Mouse (Mus musculus): ENCODE measurements around the gene Itsn1.

Gene Itsn1

DNA sequence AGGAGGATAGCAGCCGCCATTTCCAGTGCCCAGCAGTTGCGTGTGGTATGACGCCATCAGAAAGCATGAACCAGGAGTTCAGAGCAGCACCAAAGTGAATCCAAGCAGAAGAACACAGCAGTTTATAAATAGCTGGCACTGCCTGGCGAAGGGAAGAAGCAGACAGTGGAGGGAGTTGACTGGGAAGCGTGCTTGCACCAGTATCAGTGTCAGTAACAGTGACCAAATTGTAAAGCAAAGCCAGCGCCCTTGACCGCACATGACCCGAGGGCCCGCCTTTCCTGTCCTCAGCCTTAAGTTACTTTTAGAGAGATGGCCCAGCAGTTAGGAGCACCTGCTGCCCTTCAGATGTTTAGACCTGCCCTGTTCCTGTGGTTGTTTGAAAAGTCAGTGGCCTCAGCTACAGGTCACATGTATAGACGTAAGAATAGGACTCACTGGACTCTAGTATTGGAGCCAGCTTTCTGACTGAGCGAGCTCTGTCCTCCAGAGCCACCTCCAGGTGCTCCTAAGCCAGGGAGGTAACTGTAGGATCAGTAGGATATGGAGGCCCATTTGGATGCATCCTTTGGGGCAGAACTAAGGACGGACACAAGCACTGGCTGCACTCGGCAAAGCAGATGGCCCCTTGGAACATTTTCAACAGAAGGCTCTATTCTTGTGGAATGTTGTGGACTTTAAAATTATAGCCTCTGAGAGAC, 118.6 kb downstream of the Itsn1 start:
- DNase-seq (ENCODE audit: low spot score) = no peak

DNA sequence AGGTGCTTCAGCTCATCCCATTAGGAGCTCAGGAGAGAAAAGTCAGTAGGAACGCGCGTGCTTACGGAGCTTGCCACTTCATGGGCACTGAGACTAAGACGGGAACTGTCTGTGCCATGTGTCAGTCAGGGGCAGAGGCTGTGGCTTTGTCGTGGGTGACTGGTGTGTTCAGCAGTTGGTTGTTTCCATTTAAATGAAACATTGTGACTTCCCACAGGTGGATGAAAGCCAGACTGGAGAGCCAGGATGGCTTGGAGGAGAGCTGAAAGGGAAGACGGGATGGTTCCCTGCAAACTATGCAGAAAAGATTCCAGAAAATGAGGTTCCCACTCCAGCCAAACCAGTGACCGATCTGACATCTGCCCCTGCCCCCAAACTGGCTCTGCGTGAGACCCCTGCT, 119.4 kb downstream of the Itsn1 start:
- DNase-seq (ENCODE audit: low spot score) = no peak

DNA sequence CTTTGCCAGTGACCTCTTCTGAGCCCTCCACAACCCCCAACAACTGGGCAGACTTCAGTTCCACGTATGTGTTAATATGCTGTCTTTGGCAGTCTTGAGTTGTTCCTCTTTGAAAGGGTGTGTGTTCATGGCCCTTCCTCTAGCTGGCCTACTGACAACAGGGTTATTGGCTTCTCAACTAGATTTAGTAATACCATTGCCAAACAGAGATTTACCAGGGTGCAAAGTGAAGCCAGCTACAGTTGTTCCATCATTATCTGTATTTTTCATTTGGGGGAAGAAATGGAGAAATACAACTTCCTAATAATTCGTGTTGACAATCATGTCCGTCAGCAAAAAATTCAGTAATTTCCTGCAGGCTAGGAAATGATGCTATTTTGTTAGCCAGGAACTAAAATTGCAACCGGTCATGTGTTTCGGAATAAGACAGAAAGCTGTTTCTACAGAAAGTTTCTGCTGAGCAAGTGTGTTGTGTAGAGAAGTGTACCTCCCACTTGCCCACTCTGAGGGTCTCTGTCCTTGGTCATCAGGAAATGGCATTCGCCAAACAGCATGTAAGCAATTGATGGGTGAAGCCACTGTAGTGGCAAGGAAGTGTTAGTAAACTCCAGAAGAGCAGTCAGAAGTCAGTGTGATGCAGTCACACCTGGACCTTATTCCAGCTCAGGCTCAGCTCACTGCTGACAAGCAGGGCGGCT, 120.0 kb downstream of the Itsn1 start:
- no peak for DNase-seq (ENCODE audit: low spot score)

DNA sequence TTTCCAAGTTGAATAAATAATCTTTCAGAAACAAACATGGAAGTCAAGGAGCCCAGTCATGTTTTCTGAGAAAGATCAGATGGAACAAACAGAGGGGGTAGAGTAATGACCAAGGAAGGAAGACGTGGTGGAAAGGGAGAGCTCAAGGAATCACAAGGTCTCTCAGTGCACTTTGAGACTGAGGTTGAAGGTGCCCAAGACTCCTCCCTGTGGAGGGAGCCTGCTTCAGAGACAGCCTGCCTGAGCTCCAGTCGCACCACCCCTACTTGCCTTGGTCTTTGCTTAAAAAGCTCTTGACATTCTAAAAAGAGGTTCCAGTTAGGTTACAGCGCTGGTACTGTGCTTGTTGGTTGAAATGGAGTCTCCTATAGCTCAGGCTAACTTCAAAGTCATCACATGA, 121.1 kb downstream of the Itsn1 start:
- no peak for DNase-seq (ENCODE audit: low spot score)

DNA sequence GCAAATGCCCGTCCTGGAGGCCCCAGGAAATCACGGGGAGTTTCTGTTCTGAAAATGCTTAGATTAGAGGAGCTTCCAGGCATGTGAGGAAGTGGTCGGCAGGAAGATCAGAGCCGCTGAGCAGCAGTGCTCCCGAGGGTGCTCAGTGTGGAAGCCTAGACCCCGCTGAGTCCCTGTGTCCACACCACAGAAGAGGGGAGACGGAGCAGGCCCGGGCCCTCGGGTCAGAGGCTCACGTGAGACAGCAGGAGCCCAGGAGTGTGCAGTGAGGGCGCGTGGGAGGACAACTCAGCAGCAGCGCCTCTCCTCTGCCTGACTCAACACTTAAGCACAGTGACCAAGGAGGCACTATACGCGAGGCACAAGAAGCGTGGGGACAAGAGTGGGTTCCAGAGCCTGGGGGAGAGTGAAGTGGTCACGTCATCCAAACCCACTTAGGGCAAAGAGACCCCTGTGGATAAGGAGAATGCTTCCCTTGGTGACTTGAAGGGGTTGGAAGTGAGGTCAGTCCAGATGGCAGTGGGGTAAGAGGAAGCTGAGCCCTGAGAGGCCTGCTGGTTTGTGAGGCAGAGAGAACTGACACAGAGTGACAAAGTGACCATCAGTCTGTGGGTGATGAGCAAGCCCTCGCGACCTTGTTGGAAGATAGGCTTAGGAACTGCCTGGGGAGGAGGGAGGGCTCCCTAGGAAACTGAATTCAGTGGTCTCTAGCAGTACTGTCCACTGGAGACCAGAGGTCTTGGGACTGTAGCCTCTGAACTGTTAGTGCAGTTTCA, 122.6 kb downstream of the Itsn1 start:
- DNase-seq (ENCODE audit: low spot score) = no peak

DNA sequence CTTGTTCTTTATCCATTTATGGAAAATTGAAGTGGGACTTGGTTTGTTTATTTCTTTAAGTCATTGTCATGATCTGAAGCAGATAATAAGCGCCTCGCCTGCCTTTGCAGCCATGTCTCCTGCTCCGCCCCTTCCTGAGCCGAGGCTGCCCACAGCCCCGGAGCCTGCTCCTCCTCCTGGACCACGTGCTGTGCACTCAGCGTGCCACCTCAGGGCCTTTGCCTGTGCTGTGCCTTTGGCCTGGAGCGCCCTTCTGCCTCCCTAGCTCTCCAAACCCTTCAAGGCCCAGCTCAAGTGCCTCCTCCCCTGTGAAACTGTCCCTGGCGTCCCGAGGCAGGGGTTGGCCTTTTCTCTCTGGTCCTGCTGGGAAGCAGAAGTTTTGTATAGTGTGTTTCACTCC, 123.7 kb downstream of the Itsn1 start:
- DNase-seq (ENCODE audit: low spot score) = no peak

DNA sequence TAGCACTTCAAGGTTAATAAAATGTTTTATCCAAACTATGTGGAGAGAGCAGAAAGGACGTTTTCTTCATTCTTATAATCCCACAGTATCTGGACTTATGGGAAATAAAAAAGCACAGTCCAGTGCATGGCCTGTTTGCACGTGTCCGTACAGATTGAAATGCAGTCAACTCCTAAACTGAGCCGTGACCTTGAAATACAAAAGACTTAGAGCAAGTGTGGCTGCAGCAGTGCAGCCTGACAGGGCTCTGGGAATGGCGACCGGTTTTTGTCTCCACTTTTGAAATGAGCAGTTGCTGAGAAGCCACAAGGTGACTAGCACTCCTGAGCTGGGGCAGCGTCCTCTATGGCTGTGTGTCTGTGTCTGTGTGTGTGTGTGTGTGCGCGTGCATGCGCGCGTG, 124.1 kb downstream of the Itsn1 start:
- no peak for DNase-seq (ENCODE audit: low spot score)

DNA sequence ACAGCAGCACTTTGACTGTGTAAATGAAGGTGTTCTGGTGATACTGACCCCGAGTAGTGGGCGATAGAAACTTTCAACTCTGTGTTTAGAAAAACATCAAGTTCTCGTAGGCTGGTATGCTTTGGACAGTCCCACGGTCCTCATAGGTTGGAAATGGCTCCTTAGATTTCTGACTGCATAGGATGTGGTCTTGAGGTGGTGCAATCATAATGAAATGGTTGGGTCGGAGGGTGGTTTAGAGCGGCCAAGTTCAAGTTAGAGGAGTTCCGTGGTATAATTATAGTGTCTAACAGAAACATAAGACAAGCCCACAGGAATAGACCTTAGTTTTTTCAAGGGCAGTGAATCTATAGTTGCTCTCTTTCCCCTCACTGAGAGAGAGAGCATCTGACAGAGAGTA, 129.6 kb downstream of the Itsn1 start:
- DNase-seq (ENCODE audit: low spot score) = no peak

DNA sequence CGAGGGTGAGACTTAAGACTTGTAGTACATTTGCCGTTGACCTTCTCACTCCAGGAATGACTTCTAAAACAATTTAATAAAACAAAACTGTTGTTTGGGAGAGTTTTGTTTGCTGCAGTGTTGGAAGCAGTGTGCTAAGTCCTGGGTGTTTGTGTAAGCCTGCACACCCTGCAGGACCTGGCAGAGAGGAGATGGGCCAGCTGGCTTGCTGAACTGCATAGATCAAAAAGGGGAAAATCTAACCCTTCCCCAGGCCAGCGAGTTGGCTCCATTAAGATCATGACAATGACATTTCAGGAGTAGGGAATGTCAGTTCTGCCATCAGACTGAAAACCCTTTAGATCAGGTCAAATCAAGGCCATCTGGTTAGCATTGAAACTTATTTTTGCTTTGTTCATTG, 130.1 kb downstream of the Itsn1 start:
- no peak for DNase-seq (ENCODE audit: low spot score)

DNA sequence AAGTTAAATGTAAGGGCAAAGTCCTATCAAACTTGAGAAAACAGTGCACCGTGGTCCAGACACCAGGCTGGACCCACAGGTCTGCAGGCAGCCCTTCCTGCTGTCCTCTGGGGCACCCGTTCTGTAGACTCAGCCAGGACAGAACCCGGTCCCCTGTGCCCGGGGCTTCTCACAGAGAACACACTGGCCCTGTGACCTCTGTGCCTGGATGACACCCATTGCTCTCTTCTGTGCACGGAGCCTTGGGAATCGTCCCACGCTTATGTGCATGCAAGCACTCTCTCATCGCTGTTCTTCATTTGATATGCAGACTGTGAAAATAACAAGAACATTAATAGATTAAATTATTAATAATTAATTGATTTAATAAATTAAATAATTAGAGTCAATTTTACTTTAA, 130.9 kb downstream of the Itsn1 start:
- no peak for DNase-seq (ENCODE audit: low spot score)

DNA sequence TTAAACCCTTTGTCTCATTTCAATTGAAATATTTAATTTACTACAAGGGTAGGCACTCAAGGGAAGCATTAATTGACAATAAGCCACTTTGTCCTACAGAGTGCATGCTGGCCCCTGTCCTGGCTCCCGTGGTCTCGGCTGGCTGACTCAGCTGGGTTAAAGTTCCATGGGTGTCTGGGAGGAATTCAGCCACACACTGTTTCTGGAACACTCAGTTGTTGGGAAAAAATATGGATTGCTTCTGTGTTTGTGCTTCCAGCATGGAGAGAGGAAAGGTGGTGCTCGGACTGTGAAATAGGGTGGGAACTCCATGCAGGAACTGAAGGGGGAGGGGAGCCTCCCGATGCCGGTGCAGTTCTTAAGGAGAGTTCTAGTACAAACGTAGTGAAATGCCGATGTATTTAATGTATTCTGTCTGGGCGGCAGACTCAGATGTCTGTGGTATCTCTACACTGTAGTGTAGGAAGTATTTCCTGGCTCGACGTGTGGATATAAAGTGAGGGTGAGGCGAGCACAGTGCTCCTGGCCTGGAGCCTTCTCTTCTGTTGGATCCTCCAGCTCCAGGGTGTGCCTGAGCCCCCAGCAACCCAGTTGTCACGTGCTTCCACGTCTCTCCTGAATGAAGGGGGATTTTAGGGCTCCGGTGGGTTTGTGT, 131.5 kb downstream of the Itsn1 start:
- no peak for DNase-seq (ENCODE audit: low spot score)

DNA sequence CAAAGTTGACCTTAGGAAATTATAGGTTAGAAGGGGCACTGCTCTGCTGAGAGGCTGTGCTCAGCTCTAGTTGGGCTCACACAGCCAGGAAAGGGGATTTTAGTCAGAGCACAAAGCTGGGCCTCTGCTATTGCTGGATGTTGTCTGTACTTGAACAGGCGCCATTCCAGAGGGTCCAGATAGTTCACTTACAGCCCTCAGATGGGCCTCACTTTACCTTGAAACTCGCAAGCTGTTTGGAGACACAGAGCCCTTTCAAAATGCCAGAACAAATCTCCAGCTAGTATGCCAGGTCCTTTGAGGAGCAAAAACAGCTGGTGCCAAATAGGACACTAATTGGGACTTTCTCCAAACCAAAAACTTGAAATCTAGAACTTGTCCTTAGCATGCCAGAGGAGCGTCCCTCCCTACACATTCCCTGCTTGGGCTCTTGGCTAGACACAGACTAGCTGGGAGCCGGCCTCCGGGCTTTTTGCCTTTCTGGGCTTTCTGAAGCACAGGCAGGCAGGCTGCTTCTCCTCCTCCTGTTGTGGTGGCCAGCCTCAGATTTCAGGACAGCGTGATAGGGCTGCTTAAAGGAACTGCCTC, 132.8 kb downstream of the Itsn1 start:
- no peak for DNase-seq (ENCODE audit: low spot score)

DNA sequence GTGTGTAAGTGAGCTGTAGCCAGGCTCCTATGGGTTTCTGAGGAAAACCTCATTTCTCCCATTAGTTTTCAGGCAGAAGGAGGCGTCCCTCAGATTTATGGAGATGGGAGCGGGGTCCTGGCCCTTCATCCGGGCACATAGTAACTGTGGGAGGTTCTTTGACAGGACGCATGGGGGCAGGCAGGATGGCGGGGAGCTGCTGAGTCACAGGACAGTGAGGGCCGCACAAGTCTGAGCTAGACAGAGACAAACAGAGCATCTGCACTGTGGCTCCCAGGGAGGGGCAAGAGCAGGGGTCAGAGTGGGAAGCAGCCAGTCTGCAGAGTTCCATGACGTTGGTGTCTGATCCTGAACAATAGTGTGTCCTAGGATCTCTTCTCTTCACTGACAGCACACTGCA, 133.8 kb downstream of the Itsn1 start:
- DNase-seq (ENCODE audit: low spot score) = no peak

DNA sequence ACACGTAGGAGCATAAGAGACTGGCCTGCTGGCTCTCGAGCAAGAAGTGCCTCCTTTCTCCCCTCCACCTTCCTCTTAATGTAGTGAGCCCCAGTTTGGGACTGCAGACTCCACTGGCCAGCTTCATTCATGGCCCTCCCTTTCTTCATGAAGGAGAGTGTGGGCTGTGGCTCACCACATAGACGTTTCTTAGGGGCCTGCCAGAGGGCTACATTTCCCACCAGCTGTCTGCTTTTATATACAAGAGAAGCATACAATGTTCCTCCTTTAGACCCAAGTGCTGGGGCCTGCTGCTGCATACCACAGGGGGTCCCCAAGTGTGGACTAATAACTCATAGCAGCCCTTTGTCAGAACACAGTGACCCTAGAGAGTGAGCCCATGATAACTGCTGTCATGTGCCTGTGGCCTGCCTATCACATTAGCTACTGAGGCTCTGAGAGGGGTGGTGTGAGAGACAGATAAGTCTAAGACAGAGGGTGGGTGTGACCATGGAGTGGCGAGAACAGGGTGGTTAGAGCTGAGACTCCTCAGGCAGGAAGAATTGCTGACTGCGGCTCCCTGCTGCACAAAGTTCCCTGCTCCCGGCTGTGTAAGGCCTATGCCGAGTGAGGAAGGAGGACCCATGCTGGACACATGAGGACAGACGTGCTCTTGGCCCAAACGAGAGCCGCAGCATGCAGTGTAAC, 135.7 kb downstream of the Itsn1 start:
- no peak for DNase-seq (ENCODE audit: low spot score)

DNA sequence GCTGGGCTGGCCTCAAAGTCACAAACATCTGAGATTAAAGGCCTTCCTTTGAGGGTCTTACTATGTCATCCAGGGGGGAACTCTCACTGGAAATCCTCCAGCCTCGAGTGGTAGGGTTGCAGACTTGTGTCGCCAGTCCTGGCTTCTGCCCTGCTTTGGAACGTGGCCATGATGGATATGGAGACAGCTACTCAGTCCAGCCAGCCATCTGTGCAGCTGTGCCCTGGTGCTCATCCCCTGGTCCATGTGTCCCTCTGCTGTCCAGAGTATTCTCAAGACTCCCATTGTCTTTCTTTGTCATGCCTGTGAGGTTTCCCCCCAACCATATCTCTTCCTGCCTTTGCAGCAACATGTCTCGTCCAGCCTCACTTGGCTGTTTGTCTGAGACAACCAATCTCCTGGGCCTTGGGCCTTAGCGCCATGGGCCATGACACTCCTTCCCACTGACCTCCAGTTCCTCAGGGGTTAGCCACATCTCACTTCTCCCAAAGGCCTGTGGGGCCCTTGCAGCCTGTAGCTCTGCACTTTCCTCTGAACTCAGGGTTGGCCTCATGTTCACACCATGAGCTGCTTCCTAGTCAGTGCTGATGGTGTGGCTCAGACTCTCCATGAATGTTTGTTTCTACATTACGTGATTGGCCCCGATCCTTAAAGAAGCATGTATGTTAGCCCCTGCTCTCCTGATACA, 136.6 kb downstream of the Itsn1 start:
- DNase-seq (ENCODE audit: low spot score) = no peak

DNA sequence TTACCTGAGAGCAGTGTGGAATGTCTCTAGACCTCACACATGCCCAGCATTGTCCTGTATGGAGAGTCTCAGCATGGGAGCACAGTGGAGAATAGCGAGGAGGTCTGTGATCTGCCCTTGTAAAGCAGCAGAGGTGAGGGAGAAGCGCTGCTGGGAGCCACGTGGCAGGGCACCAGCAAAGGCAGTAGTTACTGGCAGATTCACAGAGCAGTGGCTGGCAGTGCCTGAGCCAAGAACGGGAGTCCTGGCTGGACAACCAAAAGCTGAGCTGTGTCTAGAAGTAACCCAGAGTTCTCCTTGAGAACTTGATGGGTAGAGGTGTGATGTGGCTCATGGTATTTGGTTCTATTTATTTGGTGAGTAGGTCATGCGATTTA, 137.2 kb downstream of the Itsn1 start:
- no peak for DNase-seq (ENCODE audit: low spot score)

DNA sequence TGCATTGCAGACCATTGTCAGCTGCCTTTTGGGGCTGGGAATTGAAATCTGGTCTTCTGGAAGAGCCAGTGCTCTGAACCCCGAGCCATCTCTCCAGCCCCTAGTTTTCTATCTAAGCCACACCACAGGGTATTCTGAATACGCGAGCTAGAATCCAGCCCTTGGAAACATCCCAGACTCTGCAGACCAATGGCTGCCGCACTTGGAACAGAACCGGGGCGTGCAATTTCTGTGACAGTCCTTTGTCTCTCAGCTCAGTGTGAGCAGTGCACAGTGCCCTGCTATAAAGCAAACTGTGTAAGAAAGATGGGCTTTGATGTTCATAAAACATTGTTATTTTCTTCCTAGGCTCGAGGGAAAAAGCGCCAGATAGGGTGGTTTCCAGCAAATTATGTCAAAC, 138.6 kb downstream of the Itsn1 start:
- no peak for DNase-seq (ENCODE audit: low spot score)

DNA sequence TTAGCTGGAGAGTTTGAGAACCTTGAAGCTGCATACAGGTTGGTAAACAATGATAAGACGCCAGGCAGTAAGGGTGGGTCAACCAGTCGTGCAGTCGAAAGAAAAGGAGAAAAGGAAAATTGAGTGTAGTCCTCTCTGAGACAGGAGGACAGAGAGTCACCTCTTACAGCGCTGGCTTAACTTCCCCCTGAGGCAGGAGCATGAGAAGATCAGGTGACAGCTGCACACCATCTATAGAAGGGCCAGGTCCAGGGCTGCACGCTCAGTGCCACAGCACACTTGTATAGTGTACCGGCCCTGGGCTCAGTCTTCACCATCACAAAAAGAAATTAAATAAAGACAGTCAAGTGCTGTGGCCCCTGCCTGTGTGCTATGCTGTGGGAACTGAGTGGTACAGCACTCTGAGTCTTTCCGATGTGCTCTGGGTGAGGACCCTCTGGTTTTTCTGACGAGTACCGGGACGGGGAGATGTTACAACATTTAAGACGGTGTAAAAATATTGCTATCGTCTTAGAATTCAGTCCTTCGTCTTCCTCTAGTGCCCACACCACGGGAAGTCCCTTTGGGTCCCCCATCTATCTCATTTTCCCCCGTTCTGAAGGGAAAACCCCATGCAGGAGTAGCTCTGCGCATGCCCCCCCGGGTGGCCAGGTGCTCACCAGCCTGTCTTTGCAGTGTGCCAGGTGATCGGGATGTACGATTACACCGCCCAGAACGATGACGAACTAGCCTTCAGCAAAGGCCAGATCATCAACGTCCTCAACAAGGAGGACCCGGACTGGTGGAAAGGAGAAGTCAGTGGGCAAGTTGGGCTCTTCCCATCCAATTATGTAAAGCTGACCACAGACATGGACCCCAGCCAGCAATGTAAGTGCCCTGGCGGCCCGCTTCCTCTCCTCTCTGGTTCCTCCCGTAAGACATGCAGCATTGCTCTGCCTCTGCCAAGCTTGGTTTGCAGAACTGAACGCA, 140.1 kb downstream of the Itsn1 start:
- DNase-seq (ENCODE audit: low spot score) = no peak

DNA sequence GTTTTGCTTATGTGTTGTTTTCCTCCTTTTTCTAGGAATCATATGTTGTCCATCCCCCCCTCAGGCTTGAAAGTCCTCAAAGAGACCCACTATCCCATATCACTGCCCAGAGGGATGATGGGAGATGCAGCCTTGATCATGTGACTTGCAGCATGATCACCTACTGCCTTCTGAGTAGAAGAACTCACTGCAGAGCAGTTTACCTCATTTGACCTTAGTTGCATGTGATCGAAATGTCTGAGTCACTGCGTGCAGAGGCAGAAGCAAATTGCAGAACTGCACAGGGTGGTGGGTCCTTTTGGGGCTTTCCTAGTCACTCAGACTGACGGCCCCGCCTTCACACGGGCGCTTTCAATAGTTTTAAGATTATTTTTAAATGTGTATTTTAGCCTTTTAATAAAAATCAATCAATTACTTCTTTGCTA, 141.1 kb downstream of the Itsn1 start:
- no peak for DNase-seq (ENCODE audit: low spot score)

DNA sequence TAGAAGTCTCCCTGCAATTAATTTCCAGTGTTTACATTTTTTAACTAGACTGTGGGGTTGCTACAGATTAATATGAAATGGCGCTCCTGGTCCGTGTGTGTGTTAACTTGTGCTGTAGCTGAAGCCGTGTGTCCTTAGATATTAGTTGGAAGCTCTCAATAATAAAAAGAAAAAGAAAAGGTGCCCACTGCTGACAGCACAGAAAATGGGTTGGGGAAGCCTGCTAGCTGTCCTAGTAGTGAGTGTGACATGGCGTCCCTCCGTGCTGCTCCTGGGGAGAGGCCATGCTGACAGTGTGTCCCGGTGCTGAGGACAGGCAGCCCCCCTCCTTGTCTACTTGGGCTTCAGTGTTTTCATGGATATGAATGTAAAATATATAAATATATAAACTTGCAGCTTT, 142.1 kb downstream of the Itsn1 start:
- no peak for DNase-seq (ENCODE audit: low spot score)

Data from ovary, postnatal 14 days (tissue).